Mouse (Mus musculus) thymus, adult 2 months (tissue): ENCODE data around the gene Card9.

Experiments
- CTCF ChIP-seq: fragments of 200-500 bp; IDR thresholded peaks from 2 replicates; pipeline ENCODE4 v1.5.1; 2012; ENCODE audit warnings: mild to moderate bottlenecking, control low read depth, low read length, moderate library complexity, borderline replicate concordance; ENCODE audit not compliant: control insufficient read depth, poor library complexity, insufficient read depth; ENCODE audit errors: extremely low read depth
- POLR2A ChIP-seq: fragments of 200-500 bp; IDR thresholded peaks from 2 replicates; pipeline ENCODE4 v1.6.1; 2012; ENCODE audit warnings: mild to moderate bottlenecking, low read length, control low read depth, moderate library complexity; ENCODE audit not compliant: control insufficient read depth, poor library complexity, insufficient read depth; ENCODE audit errors: extremely low read depth

DNA sequence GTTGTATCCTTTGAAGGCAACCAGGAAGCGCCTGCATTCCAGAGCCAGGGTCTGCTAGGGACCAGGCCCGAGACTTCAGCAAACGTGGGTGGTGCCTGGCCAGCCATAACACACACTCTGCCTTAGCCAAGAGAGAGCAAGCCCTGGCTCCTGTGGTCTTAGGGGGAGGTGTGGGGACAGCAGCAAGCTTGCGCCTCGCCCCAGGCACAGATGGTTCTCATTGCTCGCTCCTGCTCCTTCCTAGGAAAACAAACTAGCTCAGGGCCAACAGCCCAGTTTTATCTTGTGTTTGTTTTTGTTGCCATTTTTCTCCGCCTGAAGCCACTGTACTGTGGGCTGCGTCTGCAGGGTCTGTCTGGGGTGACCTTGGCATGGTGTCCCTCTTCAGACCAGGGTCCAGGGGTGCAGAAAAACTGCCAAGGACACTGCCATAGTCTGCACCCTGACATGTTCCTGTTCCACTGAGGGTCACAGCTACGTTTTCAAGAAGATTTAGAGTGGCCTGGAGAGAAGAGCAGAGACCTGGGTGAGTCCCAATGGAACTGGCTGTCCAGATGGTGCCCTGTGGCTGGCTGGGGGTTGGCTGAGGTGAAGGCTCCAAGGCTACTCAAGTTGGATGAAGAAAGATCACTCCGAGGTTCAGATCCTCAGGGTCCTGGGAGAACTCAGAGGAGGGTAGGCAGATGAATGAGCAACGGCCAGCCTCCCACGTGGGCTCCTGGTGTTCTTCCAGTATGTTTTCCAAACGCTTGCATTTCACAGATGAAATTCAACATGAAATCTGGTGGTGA lies 46.2 kb downstream of the Card9 start:
- no peak for TF ChIP-seq POLR2A
- TF ChIP-seq CTCF: no peak
